Mouse (Mus musculus): ENCODE results near the gene Bphl.

Bphl gene

DNA sequence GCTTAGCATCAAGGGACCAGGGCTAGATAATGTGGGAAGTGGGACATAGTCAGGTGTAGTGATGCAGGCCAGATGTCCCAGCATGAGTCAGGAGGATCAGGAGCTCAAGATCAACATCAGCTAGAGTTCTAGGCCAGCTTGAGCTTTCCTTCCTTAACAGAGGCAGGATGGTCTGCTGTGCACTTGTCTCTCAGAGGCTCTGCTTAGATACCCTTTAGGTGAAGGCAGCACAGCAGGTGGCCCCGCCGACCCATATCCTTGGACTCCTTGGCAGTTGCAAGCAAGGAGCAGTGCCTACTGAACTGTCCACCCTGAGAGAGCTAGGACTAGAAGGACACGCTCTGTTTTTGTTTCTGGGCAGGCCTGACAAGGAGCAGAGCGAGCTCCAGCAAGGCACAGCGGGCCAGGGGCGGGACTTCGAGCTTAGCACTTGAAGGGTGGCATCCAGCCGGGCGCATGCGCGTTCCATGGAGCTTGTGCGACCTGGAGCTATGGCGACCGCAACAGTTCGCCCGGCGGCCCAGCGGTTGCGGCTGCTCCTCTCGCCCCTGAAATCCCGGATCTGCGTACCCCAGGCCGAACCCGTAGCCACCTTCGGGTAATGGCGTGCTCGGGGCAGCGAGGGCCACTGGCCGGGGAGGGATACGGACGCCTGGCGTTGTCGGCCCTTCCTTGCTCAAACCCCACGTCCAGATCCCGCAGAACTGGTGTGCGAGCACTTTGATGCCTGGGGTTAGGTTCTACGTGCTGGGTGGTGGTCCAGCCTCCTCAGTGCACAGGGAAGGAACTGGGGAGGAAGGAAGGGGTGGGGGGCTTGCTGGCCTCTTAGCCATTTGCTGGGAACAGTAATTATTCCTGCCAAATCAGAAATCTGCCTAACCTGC, at the start of gene Bphl:
Gene Bphl, plus strand, starts transcription at position 426 of the 884 bp plus-strand sequence.
- DNase-seq (ENCODE audit: low spot score in 2 of 2): peak; percentile 87 to 90

DNA sequence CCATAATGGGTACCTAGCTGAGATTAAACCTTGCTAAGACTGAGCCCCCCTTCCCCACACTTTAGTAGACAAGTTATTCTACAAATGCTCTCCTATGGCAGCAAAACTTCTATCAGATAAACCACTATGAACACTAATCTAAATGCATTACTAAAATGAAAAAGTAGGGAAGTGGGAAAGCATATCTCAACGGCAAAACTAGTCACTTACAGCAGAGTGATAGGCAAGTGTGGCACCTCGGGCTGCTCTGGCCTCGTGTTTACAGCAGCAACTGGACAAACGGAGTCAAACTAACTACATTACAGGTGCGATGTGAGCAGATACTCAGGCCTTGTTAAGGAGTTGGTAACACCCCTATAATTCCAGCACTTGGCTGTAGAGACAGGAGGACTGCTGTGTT, 47.8 kb upstream of the Bphl start:
- no peak for DNase-seq (ENCODE audit: low spot score in 2 of 2)

DNA sequence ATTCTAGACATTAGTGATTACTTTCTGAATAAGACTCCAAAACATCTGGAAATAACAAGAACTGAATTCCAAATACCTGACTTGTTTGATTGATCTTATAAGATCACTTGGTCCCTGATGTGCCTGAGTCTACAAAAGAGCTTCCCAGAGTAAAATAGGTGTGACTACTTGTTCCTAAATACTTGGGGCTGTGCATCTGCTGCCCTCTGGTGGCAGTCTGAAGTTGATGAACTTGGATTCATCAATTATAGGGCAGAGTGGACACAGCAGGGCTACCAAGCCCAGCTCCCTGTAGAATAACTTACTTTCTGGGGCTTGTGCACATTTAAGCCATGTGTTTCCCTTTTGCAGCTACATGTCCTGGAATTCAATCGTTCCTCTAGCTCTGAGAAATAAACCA, 42.2 kb upstream of the Bphl start:
- DNase-seq (ENCODE audit: low spot score in 2 of 2): peak; percentile 10 to 55

DNA sequence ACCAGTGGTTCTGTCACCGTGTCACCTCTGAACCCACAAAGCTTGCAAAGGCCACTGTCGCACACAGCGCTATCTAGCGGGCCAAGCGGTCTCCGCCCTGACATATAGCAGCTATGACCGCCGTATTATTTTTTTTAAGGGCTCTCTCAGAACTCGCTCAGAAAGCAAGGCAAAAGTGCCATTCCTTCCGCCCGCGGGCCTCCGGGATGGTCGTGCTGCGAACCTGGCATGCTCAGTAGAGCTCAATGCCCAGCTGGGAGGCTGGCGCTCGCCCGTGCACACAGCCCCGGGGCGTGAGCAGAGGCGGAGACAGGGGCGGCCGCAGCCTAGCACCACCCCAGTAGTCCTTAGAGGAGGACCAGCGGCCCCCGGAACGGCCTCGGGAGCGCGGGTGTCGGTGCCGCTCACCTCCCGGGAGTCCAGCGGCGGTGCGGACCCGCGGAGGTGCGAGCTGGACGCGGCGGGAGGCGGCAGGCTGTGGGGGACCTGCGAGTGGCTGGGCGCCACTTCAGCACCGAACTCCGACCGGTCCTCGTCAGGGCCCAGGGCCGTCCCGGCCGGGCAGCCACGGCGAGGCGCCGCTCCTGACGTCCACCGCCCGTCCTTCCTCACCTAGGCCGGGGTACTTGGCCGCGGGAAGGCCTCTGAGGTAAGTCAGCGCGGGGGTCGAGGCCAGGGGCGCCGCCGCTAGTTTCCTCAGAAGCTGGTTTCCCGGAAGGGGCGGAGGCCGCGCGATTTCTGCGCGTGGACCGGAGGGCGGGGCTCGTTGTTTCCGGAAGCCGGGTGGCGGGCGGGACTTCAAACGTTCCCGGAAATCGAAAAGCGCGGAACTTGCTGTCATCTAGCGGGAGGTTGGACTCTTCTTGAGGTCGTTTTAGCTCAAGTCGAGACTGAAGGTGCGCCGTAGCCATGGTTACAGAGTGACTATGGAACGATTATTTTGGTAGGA, 35.1 kb upstream of the Bphl start, which contains the start of the genes Ripk1 and Serpinb6a:
Gene Ripk1, plus strand, starts transcription at position 306 of the 949 bp plus-strand sequence.
Gene Serpinb6a, minus strand, starts transcription at position 737 of the 949 bp plus-strand sequence.
- DNase-seq (ENCODE audit: low spot score in 2 of 2): peak; percentile 91 to 93

DNA sequence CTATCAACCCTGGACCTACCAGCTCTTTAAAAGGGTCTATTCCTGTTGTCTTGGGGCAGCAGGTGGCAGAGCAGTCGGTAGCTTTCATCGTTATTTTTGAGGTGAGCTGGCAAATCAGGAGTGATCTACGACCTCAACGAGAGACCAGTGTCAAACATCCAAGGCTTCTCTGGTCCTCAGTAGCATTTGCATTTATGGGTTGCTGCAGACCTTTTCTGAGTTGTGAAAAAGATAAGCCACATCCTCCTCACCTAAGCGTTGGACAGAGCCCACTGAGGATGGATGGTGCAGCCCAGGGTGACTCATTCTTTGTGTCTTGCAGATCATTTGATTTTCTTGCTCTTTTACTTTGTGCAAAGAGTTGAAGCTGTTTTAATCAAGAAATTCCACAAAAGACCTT, 34.3 kb upstream of the Bphl start:
- peak in 1 of 2 experiments; percentile 6 for DNase-seq (ENCODE audit: low spot score in 2 of 2)

DNA sequence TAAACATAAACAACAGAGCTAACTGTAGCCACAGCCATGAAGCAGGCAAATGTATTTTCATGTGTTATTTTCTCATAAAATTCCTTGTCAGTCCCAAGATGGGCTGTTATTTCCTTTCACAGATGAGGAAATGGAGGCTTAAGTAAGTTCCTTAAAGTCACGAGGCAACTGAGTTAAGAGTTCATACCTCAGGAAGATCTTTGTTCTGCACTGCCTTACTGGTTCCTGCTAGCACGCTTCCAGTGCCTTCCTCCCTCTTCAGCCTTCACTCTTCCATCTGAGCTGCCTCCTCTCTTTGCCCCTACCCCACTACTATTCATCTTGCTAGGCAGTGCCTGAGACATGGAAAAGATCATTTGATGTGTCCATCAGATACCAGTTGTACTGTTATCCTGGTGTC, 30.2 kb upstream of the Bphl start:
- DNase-seq (ENCODE audit: low spot score in 2 of 2): no peak

DNA sequence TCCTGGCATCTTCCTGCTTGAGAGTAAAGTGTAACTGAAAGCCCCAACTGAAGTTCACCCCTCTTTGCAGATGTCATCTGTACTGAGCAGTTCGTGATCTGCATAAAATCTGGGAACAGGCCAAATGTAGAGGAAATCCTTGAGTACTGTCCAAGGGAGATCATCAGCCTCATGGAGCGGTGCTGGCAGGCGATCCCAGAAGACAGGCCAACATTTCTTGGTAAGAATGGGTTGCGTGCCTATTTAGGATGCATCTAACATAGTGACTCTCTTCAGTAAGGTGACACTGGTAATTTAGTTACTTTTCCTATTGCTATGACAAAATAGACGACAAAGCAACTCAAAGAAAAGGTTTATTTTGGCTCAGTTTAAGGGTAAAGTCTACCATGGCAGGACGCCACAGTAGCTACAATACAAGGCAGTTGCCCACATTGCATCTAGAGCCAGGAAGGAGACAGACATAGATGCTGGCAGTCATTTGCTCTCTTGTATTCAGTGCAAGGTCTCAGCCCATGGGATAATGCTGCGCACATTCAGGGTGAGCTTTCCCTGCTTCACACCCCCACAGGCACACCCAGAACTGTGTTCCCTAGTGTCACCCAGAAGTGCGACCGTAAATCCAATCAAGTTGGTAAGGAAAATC, 20.3 kb upstream of the Bphl start:
- no peak for DNase-seq (ENCODE audit: low spot score in 2 of 2)

DNA sequence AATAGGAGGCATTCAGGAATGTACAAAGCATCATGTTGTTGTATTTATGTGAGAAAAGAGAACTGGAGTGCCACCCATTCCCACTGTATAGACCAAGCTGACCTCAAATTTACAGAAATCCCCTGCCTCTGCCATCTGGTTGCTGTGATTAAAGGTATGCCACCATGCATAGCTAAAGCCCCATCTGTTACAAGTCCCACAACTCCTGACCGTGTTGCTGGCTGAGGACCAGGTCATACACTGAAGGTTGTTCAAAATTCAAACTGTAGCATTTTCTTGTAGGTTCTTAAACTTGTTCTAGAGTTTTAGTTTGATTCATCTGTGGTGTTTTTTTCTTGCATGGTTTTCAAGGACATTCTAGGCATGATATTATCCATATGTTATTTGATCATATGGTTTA, 18.9 kb upstream of the Bphl start:
- no peak for DNase-seq (ENCODE audit: low spot score in 2 of 2)

DNA sequence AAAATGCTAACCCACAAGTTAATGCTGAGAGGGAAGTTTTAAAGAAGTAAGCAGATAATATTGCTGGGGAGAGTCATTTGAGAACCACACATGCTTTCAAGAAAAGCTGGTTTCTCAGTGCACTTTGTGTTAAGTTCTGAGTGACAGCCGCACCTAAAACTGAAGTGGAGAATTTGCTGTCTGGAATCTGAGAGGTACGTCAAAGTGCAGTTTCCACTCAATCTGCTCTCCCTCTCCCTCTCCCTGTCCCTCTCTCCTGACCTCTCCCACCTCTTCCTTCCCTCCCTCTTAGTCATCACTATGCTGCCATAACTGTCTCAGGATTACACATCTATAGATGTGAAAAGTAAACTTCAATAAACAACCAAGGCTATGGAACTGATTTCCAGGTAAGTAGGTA, 15.4 kb upstream of the Bphl start:
- no peak for DNase-seq (ENCODE audit: low spot score in 2 of 2)

DNA sequence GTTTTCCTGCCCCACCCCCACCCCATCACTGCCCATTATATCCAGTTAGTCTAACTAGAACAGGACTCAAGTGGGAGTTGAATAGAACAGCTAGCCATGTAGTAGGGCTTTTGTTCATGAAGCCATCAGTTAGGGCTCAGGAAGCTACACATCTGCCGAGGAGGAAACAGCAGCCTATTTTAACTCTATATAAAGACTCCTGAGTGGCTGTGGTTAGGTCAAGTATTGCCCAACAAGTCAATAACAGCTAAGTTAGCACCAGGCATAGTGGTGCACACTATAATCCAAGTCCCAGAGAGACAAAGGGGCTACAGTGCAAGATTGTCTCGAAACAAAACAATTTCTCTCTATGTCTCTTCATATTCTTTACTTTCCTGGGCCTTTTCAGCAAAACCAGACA, 5.4 kb upstream of the Bphl start:
- DNase-seq (ENCODE audit: low spot score in 2 of 2): no peak

DNA sequence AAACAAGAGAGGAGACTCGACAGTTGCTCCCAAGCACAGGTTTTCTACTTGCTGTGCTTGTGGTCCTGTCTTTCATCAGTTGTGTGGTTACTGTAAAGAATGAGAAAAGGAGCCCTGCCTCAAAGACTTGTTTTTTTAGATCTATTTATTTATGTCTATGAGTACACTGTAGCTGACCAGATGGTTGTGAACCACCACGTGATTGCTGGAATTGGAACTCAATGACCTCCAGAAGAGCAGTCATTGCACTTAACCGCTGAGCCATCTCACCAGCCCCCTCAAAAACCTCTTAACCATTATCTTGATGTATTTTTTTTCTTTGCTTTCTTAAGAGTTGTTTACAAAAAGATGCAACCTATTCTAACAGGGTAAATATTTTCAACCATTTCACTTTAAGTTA, 2.0 kb upstream of the Bphl start:
- no peak for DNase-seq (ENCODE audit: low spot score in 2 of 2)

DNA sequence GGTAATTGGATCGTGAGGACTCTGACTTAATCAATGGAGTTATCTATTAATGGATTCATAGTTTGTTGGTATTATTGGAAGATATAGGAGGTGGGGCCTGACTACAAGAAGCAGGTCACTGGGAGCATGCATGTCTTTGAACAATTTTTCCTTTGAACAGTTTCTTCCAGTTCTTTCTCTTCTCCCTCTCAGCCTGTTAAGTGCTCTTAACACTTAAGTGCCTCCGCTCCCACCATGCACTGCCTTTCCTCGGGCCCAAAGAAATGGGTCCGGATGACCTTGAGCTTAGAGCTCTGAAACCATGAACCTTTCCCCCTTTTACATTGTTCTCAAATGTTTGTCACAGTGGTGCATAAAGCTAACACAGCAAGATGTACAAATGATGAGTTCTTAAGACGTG, 671 bp upstream of the Bphl start:
- no peak for DNase-seq (ENCODE audit: low spot score in 2 of 2)

DNA sequence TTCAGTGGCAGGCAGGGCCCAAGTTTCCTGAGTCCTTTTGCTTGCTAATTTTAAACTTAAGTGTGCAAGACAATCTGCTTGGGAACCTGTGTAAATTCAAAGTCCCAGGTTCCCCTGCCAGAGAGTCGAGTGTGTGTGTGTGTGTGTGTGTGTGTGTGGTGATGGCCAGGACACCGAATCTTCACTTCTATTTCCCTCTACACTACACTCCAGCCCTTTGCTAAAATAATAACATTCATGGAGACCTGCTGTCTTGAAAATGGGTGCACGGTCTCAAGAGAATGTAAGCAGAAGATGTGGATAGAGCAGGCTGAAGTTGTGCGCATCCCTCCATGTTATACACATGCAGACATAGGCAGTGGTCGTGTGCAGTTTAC, 647 bp downstream of the Bphl start:
- no peak for DNase-seq (ENCODE audit: low spot score in 2 of 2)

DNA sequence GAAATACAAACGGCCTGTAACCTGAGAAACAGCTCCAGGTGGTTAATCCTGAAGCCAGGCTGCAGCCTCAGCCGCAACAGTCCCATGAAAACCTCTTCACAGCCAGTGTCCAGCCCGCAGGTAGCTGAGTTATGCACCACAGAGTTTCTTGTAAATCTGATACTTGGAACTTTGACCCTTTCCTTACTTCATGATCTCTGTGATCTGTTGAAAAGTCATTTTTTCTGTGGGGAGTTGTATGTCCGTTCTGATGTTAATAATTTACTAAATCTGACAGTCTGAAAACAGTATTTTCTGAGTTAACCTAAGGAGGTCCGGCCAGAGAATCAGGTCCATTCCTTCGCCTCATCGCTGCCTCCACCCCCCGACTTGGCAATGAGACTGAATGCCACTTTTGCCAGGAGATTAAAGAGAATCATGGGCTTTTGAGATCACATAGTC, 1.5 kb downstream of the Bphl start:
- DNase-seq (ENCODE audit: low spot score in 2 of 2): no peak

DNA sequence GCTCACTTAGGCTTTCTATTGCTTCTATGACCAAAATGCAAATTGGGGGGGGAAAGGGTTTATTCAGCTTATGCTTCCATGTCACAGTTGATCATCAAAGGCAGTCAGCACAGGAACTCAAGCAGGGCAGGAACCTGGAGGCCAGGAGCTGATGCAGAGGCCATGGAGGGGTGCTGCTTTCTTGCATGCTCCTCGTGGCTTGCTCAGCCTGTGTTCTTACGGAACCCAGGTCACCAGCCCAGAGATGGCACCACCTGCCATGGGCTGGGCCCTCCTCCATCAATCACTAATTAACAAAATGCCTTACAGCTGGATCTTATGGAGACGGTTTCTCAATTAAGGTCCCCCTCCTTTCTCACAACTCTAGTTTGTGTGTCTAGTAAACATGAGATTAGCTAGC, 2.7 kb downstream of the Bphl start:
- DNase-seq (ENCODE audit: low spot score in 2 of 2): no peak

DNA sequence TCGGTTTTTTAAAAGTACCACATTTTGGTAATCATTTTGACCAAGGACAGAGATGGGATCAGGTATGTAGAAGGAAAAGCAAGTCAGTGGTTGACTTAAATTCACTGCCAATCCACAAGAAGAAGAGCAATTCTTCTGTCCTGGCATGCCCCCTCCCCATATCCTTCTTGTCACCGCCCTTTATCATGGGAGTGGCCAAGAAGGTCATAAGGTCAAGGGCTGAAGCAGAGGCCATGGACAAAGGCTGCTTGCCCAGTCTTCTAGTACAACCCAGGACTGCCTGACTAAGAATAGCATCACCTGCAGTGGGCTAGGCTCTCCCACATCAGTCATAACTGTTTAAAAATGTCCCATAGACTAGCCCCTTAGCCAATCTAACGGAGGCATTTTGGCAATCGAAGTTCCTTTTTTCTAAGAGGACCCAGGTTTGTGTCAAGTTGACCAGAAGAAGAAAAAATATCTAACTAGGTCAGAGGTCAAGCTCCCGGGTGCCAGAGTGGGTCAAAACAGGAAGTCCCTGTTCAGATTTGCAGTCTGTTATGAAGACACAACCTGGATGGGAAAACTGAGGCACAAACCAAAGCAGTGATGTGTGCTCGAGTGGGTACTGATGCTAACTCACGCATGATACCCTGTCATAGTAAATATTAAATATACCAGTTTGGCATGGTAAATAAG, 6.5 kb downstream of the Bphl start:
- no peak for DNase-seq (ENCODE audit: low spot score in 2 of 2)

DNA sequence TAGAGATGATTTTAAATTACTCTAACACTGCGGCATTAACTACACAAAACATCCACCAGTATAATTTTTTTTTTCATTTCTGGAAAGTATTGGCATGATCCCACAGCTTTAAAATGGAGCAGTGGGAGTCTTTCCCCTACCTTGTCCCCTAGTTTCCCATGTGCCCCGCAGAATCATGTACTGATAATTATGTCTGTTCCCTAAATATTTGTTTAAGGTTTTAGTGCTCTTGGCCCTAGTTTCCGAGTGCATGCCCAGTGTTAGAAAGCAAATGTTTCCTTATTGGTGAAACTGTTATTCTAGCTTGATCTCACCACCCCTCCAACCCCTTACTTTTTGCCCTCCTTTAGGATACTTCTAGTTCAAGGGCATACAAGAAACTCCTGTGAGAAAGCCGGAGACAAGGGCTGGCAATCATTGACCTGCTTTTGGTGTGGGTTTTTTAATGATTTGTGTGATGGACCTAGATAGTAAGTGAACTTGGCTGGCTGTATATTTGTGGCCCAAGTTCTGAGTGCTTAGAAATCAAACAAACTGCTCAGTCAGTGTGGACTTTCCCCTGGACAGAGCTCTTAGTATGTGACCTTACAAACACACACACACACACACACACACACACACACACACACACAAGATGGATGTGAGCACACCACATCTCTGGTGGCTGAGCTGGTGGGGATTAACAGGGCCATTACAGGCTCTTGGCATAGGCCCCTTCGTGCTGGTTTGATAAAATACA, 8.3 kb downstream of the Bphl start:
- no peak for DNase-seq (ENCODE audit: low spot score in 2 of 2)

DNA sequence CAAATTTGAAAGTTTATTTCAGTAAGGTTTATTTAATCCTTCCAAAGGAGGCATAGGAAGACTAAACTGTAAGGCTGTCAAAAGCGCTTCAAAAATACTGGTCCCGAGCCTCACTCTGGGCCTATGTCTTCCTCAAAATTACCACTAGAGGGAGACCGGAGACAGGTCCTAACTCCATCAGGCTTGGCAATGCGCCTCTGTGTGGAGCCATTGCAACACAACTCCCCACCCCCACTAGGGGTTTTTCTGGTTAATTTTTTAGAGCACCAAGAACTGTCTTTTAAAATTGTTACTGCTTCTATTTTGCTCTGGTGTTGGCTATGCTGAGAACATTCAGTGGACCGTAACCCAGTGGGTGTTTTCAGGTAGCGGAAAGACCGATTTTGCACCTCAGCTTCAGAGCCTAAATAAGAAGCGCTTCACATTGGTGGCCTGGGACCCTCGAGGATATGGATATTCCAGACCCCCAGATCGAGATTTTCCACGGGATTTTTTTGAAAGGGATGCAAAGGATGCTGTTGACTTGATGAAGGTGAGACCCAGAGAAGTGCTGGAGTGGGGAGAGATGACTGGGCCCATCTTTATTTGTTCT, 9.1 kb downstream of the Bphl start:
- DNase-seq (ENCODE audit: low spot score in 2 of 2): peak; percentile 64 to 81

DNA sequence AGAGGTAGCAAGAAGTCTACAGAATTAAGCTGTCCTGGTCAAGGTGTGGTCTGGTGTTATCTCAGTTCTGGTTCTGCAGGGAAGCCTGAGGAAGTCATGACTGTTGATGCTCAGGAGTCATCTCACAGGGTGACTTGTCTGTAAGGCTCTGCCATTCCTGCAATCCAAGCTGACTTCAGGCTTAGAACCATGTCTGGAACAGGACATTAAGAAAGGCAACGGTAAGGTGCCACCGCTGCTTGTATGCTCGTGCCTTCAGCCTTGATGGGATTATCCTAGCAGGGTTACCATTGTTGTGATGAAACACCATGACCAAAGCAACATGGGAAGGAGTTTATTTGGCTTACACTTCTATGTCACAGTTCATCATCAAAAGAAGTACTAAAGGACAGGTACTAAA, 10.1 kb downstream of the Bphl start:
- DNase-seq (ENCODE audit: low spot score in 2 of 2): no peak

DNA sequence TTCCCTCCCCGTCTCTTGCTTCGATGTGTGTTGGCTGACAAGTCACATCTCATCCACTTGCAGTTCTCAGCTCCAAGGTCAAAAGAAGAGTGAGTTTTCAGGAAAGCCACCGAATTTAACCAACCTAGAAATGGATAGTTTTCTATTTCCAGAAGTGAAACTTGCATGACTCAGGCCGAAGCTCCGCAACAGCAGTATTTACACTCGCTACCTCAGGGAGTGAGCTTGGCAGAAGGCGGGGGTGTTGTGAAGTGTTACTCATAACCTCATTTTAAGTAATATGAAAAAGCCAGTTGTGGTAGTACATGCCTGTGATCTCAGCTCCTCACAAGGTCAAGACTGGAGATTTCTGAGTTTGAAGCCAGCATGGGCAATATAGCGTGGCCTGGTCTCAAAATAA, 13.1 kb downstream of the Bphl start:
- no peak for DNase-seq (ENCODE audit: low spot score in 2 of 2)
